Mouse (Mus musculus): ENCODE data around the gene Ppid. TPM values are rescaled to one million over a fixed set of nuclear protein-coding genes. Genes with fewer than 3 reads are reported as not detected.
A peak's percentile ranks its signal among the peaks of the same experiment; 100 is the strongest.
"Not testable (repeated sequence)": the region's sequence is repeated elsewhere in the genome, so short reads cannot be mapped to it uniquely, and the experiment has no call there.

Gene Ppid
- polyA plus RNA-seq, 2 experiments from 2014 or later = 99.8 to 114 TPM

- no peak for ATAC-seq
Measured at GRCm38 (mm10) chr3:79572399-79572798, 18.7 kb upstream of the Ppid start.

GRCm38 (mm10) chr3:79573376-79573775 is 17.8 kb upstream of the Ppid start:
- not testable (repeated sequence) for ATAC-seq

- ATAC-seq = no peak
Measured at GRCm38 (mm10) chr3:79574336-79574735, 16.8 kb upstream of the Ppid start.

- no peak for ATAC-seq
Measured at GRCm38 (mm10) chr3:79575576-79576467, 15.3 kb upstream of the Ppid start.

- ATAC-seq = no peak
Measured at GRCm38 (mm10) chr3:79576468-79576816, 14.7 kb upstream of the Ppid start.

GRCm38 (mm10) chr3:79576865-79577264 is 14.3 kb upstream of the Ppid start:
- ATAC-seq = no peak

- ATAC-seq = no peak
Measured at GRCm38 (mm10) chr3:79577606-79578005, 13.5 kb upstream of the Ppid start.

- no peak for ATAC-seq
Measured at GRCm38 (mm10) chr3:79578164-79578563, 13.0 kb upstream of the Ppid start.

- no peak for ATAC-seq
Measured at GRCm38 (mm10) chr3:79579891-79580575, 11.1 kb upstream of the Ppid start.

- ATAC-seq = peak; percentile 79
Measured at GRCm38 (mm10) chr3:79586804-79587203, 4.3 kb upstream of the Ppid start.

- ATAC-seq = no peak
Measured at GRCm38 (mm10) chr3:79589671-79590070, 1.5 kb upstream of the Ppid start.

- no peak for ATAC-seq
Measured at GRCm38 (mm10) chr3:79591793-79592471, 790 bp downstream of the Ppid start.

- ATAC-seq = no peak
Measured at GRCm38 (mm10) chr3:79595468-79595867, 4.3 kb downstream of the Ppid start.

GRCm38 (mm10) chr3:79609886-79610285 is 18.7 kb downstream of the Ppid start:
- ATAC-seq = no peak

- no peak for ATAC-seq
Measured at GRCm38 (mm10) chr3:79627484-79628181, 36.5 kb downstream of the Ppid start.

- ATAC-seq = no peak
Measured at GRCm38 (mm10) chr3:79628182-79628560, 37.0 kb downstream of the Ppid start.

- peak; percentile 93 for ATAC-seq
Measured at GRCm38 (mm10) chr3:79628561-79629415, 37.6 kb downstream of the Ppid start, which contains the start of gene 4930579G24Rik. Gene 4930579G24Rik, plus strand, starts transcription at chr3:79629079.

GRCm38 (mm10) chr3:79629416-79629730 is 38.2 kb downstream of the Ppid start, which contains the start of gene Etfdh:
Gene Etfdh, minus strand, starts transcription at chr3:79629500.
- no peak for ATAC-seq

- no peak for ATAC-seq
Measured at GRCm38 (mm10) chr3:79652129-79652528, 61.0 kb downstream of the Ppid start.
